Mouse (Mus musculus) spleen, adult 2 months (tissue): ENCODE results near the gene Gm20458.

ENCODE experiments used
- CTCF ChIP-seq: fragments of 200-500 bp; IDR thresholded peaks from 2 replicates; pipeline ENCODE4 v1.5.1; 2011; ENCODE audit warnings: mild to moderate bottlenecking, inconsistent platforms; ENCODE audit not compliant: insufficient read depth, insufficient read length, insufficient replicate concordance; ENCODE audit errors: extremely low read depth
- POLR2A ChIP-seq: fragments of 200-500 bp; IDR thresholded peaks from 2 replicates; pipeline ENCODE4 v1.6.1; 2011; ENCODE audit warnings: low read depth, low read length, inconsistent platforms

DNA sequence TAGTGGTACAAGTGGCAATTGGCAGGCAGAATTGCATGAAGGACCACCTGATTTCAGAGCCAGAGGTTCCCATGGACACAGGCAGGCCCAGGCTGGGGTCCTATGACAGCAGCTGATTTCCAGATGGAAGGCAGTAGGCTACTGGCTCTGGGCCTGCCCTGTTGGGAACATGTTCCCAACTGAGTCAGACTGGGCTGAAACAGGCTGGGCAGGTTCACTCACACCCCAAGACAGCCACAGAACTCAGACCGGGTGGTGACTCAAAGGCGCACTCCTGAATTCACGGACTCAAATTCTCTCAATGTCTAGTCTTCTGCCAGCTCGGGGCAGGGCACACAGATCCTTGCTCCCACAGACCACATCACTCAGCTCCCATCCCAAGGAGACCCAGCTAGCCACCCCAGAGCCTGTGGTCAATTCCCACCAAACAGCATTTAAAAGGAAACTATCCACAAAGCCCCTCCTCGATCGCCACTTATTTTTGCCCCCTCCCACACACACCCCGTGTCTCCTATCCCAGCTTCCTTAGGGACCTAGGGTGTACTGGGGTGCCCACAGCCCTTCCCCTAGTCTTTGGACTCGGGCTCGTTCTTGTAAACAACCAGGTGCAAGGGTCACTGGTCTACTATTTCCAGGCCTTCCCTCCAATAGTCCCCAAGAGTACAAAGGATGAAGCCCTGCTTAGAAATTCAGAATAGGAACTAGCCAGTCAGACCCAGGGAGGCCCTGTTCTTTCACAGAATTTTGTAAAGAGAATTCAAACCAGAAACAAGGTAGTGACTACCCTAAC is 28.9 kb upstream of the Gm20458 start:
- no peak for TF ChIP-seq CTCF
- TF ChIP-seq POLR2A: no peak
